Mouse (Mus musculus) gastrocnemius, postnatal 14 days (tissue): Measurements from ENCODE around the gene C1qc. TPM values are rescaled to one million over a fixed set of nuclear protein-coding genes. Genes with fewer than 3 reads are reported as not detected.

ENCODE experiments used
- DNase-seq: peaks from one replicate; pipeline ENCODE4 v3.0.0; 2021; ENCODE audit warnings: mixed read lengths
- intact Hi-C: fragments of 180-260 bp; cut with DNase I; formaldehyde crosslinking; loops from one replicate; pipeline ENCODE4 v1.15.1; 2025; ENCODE audit warnings: low total_unique reads
- total RNA-seq, 2 experiments: library from RNA; stranded (reverse); gene quantifications; 2 replicates each; pipeline ENCODE4 v1.2.3; 2021

C1qc gene
- total RNA-seq, 2 experiments from 2014 or later: 15.2 to 18.1 TPM

DNA sequence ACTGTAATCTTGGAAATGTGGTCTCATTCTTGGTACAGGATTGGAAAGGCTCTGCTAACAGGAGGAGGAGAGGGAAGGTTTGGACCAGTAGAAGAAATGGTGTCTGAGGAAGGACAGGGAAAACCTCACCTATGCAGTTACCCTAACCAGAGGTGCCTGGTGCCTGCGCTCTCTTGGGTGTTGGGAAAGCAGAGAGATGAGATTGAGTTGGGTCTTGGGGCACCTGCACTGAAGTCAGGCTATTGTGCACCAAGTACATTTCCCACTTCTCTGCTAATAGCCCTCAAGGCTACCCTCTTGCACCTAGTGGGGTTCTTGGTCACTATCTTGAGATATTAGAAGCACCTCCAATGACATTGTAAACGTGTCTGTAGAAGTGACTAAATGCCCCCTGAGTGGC lies 30.5 kb downstream of the C1qc start:
- intact Hi-C loops: no loop called here

DNA sequence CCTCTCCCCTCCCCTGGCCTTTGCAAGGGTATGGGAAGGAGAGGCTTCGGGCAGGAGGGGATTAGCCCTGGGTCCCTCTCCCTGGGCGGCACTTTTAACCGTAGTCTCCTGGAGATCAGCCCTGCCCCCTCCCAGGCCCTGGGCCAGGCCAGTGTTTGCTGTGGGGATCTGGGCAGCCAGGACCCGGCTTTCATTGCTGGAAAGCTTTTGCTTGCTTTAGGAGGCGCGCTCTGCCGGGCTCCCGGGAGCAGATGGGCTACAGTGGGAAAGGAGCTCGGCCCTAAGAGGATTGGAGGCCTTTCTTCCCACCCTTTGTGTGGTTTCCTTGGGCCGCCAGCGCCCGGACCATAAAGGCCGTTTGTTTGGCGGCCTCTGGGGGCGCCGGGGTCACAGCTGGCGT lies 31.1 kb downstream of the C1qc start:
- DNase-seq: no peak
- intact Hi-C loops: no loop called here

More for the DNA sequence above, 30.5 kb downstream of the C1qc start:
- no peak for DNase-seq

DNA sequence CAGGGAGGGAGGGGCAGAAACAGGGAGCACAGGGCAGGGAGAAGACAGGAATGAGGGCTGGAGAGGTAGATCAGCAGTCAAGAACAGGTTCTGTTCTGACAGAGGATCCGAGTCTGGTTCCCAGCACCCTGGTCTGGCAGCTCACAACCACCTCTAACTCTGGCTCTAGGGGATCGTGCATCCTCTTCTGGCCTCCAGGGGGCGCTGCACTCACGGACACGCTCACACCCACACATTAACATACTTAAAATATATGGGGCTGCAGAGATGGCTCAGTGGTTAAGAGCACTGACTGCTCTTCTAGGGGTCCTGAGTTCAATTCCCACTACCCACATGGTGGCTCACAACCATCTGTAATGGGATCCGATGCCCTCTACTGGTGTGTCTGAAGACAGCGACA lies 32.8 kb downstream of the C1qc start:
- DNase-seq: no peak
- intact Hi-C loops: no loop called here

DNA sequence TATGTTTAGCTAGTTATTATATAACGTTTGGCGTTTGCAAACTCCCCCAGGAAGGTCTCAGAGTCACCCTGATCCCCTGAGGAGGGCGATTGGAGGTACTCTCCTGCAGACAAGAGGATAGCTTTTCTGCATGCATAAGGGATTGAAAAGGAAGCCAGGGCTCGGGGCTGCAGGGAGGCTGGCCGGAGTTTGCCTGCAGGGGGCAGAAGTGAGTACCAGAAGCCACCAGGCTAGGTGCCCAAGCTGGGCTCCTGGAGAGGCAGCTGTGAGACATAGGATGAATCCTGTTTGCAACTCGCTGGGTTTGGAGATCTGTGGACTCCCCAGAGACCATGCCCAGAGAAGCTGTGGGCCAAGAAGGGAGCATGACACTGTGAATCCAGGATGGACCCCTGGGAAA lies 37.8 kb downstream of the C1qc start:
- DNase-seq: no peak
- intact Hi-C loops: no loop called here

DNA sequence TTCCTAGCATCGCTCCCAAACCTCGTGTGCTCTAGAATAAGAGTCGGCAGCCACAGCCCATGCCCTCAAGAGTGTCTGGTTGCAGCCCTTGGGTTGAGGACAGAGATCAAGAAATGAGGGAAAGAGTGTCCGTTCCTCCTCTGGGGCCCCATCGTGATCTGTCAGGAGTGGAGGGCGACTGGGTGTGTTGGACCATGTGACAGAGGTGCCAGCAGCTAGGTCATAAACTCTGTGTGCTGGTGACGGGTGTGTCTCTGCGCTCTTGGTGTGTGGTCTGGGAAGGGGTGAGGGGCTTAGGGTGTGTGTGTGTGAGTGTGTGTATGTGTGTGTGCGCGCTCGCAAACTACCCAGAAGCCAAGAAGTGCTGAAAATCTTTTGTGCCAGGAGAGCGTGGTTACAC lies 39.9 kb downstream of the C1qc start:
- intact Hi-C loops: no loop called here

DNA sequence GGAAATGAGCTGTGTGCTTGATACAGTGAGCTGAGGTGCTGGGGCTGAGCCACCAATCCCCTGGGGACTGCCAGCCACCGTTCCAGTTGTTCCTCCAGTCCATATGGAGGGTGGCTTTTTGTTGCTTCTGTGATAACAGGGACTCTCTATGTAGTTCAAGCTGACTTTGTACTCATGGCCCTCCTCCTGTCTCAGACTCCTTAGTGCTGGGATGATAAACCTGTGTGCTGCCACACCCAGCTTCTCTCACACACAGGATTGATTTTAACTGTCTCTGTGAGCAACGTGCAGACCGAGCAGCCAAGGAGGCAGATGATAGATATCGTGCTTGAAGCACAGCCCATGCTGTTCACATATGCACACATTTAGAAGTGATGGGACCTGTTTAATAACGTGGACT lies 40.7 kb downstream of the C1qc start:
- no peak for DNase-seq
- intact Hi-C loops: no loop called here

More for the DNA sequence above, 39.9 kb downstream of the C1qc start:
- no peak for DNase-seq

DNA sequence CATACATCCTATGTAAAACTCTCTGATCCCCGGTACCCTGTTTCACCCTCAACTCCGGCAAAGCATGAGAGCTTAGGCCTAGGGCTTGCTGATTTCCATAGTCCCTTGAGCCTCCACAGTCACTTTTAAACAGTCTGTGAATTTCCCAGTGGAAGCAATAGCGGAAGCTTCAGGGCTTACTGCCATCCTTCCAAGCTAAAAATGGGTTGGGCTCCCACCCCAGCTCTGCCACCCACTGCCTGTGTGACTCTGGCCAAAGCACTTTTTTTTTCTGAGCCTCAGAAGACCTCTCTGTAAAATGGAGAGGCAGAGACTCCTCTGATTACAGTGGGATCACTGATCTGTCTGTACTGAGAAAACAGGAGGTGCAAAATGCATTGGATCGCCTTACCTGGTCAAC lies 44.3 kb downstream of the C1qc start:
- no peak for DNase-seq
- intact Hi-C loops: no loop called here

DNA sequence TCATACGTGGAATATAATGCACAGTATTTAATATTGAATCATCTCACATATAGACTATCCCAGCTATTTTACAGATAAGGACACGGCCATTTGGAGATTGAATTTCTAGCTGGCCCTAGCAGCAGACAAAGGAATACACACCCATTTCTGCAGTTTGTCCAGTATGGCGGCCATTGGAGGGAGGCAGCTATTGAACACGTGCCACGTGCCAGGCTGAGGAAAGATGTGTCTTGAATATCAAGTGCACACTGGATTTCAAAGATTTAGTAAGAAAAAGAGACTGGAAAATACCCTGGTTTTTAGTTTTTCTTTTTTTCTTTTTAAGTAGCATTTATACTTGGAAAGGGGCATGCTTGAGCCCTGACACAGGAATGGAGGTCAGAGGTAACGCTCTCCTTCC lies 45.7 kb downstream of the C1qc start:
- intact Hi-C loops: no loop called here
- DNase-seq: no peak

DNA sequence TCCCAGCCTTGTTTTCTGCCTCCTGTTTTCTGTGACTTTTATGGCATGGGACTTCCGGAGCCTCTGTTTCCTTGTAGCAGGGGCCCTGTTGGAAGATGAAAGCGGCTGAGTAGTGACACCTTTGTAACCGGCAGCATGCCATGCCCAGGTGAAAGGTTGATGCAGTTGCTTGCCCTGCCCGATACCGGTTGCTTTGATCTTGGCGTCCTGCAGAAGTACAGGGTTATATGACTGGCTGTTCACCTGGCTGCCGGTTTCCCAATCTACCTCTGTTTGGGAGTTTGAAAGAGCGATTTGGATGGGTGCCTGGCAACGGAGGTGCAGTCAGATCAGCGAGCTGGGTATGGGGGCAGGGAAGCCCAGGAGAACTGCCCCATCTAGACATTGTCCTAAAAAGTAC lies 50.1 kb downstream of the C1qc start:
- DNase-seq: no peak
- intact Hi-C loops: loop anchor here (5.0 kb wide), 1 partner anchor 146 kb away; no protein-coding TSS in a partner anchor

DNA sequence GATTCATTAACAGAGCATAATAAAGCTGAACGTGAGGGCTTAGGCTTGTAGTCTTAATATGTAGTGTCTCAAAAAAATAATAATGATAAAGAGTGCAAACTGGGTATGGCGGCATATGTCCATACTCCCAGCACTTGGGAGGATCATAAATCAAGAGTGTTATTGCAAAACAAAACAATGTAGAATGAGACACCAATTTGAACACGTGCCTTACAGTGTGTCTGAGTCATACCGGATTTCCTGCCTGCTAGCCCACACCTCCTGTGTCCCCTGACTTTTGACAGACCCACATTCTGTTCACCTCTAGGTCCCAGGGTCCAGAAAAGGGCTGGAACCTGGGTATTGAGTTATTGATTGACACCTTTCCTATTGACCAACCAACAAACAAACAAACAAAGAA lies 50.8 kb downstream of the C1qc start:
- DNase-seq: no peak
- intact Hi-C loops: loop anchor here (5.0 kb wide), 1 partner anchor 145 kb away; no protein-coding TSS in a partner anchor

DNA sequence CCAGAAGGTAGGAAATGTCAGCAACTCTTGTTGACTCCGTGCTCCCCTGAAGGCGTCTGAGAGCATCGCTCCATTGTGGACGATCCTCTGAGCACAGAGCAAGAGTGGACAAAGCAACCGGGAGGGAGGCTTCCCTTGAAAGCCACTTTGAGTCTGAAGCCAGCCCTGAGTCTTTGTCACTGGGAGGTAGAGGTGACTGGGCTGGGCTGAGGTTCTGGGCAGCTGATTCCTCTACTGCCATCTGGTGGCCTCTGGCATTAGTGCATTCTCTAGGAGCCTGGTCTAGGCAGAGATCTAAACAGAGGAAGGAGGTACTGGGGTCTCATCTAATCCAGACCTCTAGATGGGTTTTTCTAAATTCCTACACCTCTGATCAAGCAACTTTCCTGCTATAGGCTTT lies 51.8 kb downstream of the C1qc start:
- DNase-seq: peak; percentile 65
- intact Hi-C loops: loop anchor here (1.0 to 5.0 kb wide), 2 partner anchors 144 to 163 kb away; no protein-coding TSS in a partner anchor

Other genes with a start within 250 kb of the C1qc start
- 1 to 10 TPM; 1.2 to 4.2 TPM for gene Ephb2, start 57.1 kb downstream of the C1qc start, total RNA-seq
- gene C1qb, start 6.9 kb downstream of the C1qc start, total RNA-seq: 10 to 100 TPM; 18.8 to 20.8 TPM
- 10 to 100 TPM; 18.7 to 19.7 TPM for gene C1qa, start 5.7 kb upstream of the C1qc start, total RNA-seq
- not detected for gene Epha8, start 63.8 kb upstream of the C1qc start, total RNA-seq
- gene Zbtb40, start 155.7 kb upstream of the C1qc start, total RNA-seq: 1 to 10 TPM; 4.2 to 4.4 TPM